9 mouse cellular contexts compared by ENCODE assay signal in genomic region chr8:121841242-121841641, GRCm38 (mm10). TPM values are rescaled to one million over a fixed set of nuclear protein-coding genes. Genes with fewer than 3 reads are reported as not detected.
DNase-seq lines count a peak whose midpoint lies in the region; ATAC-seq lines count a peak whose summit lies in the region.
"Had no signal": no experiment of that assay in that cellular context is flagged by ENCODE, and none has a peak within 500 bp of the region (broad histone marks: within the 10 kb centered on the region; RNA-seq: fewer than 3 reads in every experiment).

No protein-coding gene starts in this region.

- no peak overlapping the region for H3K4me3 ChIP-seq in kidney, embryonic 15.5 days (replicated peaks)
- H3K4me3 ChIP-seq in hindbrain, embryonic 11.5 days (ENCODE audit: low read depth, low read length), result no peak overlapping the region
- H3K4me3 ChIP-seq: lung, embryonic 15.5 days had no signal

- 49% methylated on average over 8 of the region's 8 CpGs for WGBS in kidney, embryonic 15.5 days
- 49% methylated on average over 8 of the region's 8 CpGs for WGBS in hindbrain, embryonic 11.5 days

- no peaks in the 10 kb centered on the region for H3K4me1 ChIP-seq in kidney, embryonic 15.5 days
- H3K4me1 ChIP-seq in hindbrain, embryonic 11.5 days (replicated peaks; ENCODE audit: control insufficient read depth, insufficient read depth, low read length), result no peaks in the 10 kb centered on the region

- intact Hi-C loops in left cerebral cortex, postnatal 36 days (cut with DNase I), result no loop called here

- no peaks in the 10 kb centered on the region for H3K9me3 ChIP-seq in kidney, embryonic 15.5 days (replicated peaks)
- no peaks in the 10 kb centered on the region for H3K9me3 ChIP-seq in hindbrain, embryonic 11.5 days (ENCODE audit: control insufficient read depth, low read length)
- H3K9me3 ChIP-seq: lung, embryonic 15.5 days had no signal

- H3K4me2 ChIP-seq in kidney, embryonic 15.5 days, result no peak overlapping the region
- no peak overlapping the region for H3K4me2 ChIP-seq in hindbrain, embryonic 11.5 days (replicated peaks; ENCODE audit: low read depth, low read length)
- H3K4me2 ChIP-seq: lung, embryonic 15.5 days had no signal

- H3K27me3 ChIP-seq in kidney, embryonic 15.5 days, result no peaks in the 10 kb centered on the region
- H3K27me3 ChIP-seq in hindbrain, embryonic 11.5 days (ENCODE audit: control insufficient read depth, insufficient read depth, low read length), result no peaks in the 10 kb centered on the region
- H3K27me3 ChIP-seq: lung, embryonic 15.5 days had no signal

- H3K27ac ChIP-seq in kidney, embryonic 15.5 days, result no peak overlapping the region
- no peak overlapping the region for H3K27ac ChIP-seq in hindbrain, embryonic 11.5 days (ENCODE audit: low read depth, low read length)
- H3K27ac ChIP-seq: lung, embryonic 15.5 days had no signal

- no peak overlapping the region for H3K9ac ChIP-seq in kidney, embryonic 15.5 days
- H3K9ac ChIP-seq in hindbrain, embryonic 11.5 days (ENCODE audit: low read depth, low read length), result no peak overlapping the region
- H3K9ac ChIP-seq: lung, embryonic 15.5 days had no signal

- ATAC-seq in kidney, embryonic 15.5 days (replicated peaks; ENCODE audit: low FRiP score), result no peak
- 0 out of 2 replicates have a peak, but pooled peaks have one; percentile 40 for ATAC-seq in hindbrain, embryonic 11.5 days (ENCODE audit: low FRiP score)
- ATAC-seq in neutrophil, adult 5-6 weeks (ENCODE audit: extremely low read depth, insufficient number of reproducible peaks, low FRiP score, poor library complexity, severe bottlenecking), result peak; percentile 48; the same call in 1 of the 2 replicates

- no peaks in the 10 kb centered on the region for H3K36me3 ChIP-seq in kidney, embryonic 15.5 days
- no peaks in the 10 kb centered on the region for H3K36me3 ChIP-seq in hindbrain, embryonic 11.5 days (ENCODE audit: control insufficient read depth, insufficient read depth, low read length)
- H3K36me3 ChIP-seq: lung, embryonic 15.5 days had no signal

- peak; percentile 15 for DNase-seq in kidney, adult 11 months
- DNase-seq in MN1 (ENCODE audit: low spot score), result peak; percentile 94
- peak; percentile 91 to 96 for DNase-seq in cerebellum, postnatal 14 days
- peak; percentile 75 for DNase-seq in hindbrain, embryonic 11.5 days (ENCODE audit: low spot score)
- peak; percentile 67 to 73 for DNase-seq in left cerebral cortex, postnatal 36 days (ENCODE audit: low spot score in 2 of 2)
- DNase-seq in yolk sac, embryonic 10.5 days (ENCODE audit: low spot score), result no peak

RNA-seq across cellular contexts. Expression of gene Klhdc4, which starts 11.9 kb away (rescaled TPM):
- polyA plus RNA-seq in kidney, embryonic 15.5 days (2015; fragmentation: Nextera tagmentation; extraction: Ambion mirVana), result 42.7 and 45.5 TPM in 2 replicates
- polyA plus RNA-seq in hindbrain, embryonic 11.5 days (2014; fragmentation: Nextera tagmentation; extraction: Ambion mirVana), result 45.9 and 50.9 TPM in 2 replicates
- total RNA-seq in left cerebral cortex, postnatal 36 days (2021), result 10 to 100 TPM; 29.0 to 34.2 TPM
- 41.6 and 42.4 TPM in 2 replicates for total RNA-seq in neutrophil, adult 5-6 weeks (2017)
